Mouse (Mus musculus) liver, adult 2 months (tissue): ENCODE data around the gene Rheb.

Experiments used
- CTCF ChIP-seq: fragments of 200-500 bp; IDR thresholded peaks from 2 replicates; pipeline ENCODE4 v1.5.1; 2011; ENCODE audit warnings: low read depth, low read length, control low read depth
- POLR2A ChIP-seq: fragments of 200-500 bp; IDR thresholded peaks from 2 replicates; pipeline ENCODE4 v1.6.1; 2011; ENCODE audit warnings: low read length, control low read depth; ENCODE audit not compliant: insufficient read depth; ENCODE audit errors: extremely low read depth

DNA sequence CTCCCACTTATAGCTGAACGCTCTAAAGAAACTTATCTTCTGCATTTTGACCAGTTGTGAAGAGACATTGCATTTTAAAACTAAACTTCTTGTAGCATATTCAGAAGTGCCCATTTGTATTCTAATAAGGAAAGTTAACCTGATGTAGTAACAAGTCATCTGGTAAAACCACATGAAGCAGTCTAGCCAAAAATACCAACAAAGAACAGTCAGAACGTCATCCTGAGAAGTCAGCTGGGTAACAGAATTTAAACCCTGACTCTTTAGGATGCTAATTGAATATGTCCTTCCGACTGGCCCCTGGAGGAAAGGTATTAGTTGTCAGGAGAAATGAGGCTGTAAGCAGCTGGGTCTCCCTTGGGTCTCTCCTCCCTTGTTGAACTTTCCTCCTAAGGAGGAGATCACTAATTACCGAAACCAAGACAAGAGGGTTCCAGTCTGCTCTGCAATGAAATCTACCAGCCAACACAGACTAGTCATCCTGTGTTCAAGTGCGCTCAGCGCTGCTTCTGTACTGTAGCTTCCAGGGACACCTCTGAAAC is 18.5 kb downstream of the Rheb start:
- TF ChIP-seq CTCF (no peak), POLR2A (no peak)
